Mouse (Mus musculus): ENCODE results near the gene D6Ertd527e. TPM values are rescaled to one million over a fixed set of nuclear protein-coding genes. Genes with fewer than 3 reads are reported as not detected.
A peak's percentile ranks its signal among the peaks of the same experiment; 100 is the strongest.

Gene D6Ertd527e
- polyA plus RNA-seq, 1 experiment from 2014 or later = not detected

DNA sequence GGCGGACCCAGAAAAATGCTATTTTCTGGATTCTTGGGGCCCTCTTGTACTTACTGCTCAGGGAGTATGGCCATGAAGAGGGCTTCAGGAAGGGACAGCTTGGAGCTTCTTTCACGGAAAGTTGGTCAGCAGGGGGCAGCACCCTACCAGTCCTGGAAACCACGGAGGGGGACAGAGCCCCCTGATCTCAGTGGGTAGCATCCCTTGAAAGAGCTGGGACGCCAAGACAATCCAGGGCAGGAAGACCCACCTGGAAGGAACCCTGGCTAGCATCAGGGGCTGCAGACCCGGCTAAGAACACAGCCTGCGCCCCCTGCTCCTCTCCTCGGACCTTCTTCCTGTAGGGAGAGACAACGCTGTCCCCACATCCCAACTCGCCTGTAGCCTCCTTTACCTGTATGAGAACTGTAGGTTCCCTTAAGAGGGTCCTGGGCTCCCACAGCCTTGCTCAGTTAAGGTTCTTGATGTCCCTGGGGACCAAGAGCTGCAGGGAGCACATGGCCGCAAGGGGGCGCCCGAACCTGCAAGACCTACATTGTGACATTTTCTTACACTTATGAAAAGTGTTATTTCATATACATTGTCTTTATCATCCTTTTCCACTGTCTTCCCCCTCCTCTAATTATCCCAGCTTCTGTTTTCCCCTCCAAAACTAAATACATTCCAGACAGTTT is 3.1 kb upstream of the D6Ertd527e start:
- no peaks in the 10 kb centered on the region for H3K36me3 ChIP-seq (ENCODE audit: control insufficient read depth, insufficient read depth, low read length)
- H3K4me2 ChIP-seq (ENCODE audit: low read depth, low read length) = peak overlapping the region; percentile 46
- peak overlapping the region; percentile 9; the same call in 1 of the 2 replicates for H3K4me3 ChIP-seq (ENCODE audit: low read depth, low read length)
- no peaks in the 10 kb centered on the region for H3K27me3 ChIP-seq (ENCODE audit: control insufficient read depth, insufficient read depth, low read length)
- peak; percentile 64 for ATAC-seq (ENCODE audit: low read depth)
- 15% methylated on average over 12 of the region's 12 CpGs for WGBS
- H3K9ac ChIP-seq (replicated peaks; ENCODE audit: low read depth, low read length) = 0 out of 2 replicates have a peak overlapping the region, but pooled peaks have one; percentile 1
- H3K27ac ChIP-seq (ENCODE audit: low read depth, low read length) = no peak overlapping the region
- no peaks in the 10 kb centered on the region for H3K9me3 ChIP-seq (ENCODE audit: control insufficient read depth, low read length)
- H3K4me1 ChIP-seq (ENCODE audit: control insufficient read depth, insufficient read depth, low read length) = peaks cover 8% of the 10 kb centered on the region; the same call in 1 of the 2 replicates

DNA sequence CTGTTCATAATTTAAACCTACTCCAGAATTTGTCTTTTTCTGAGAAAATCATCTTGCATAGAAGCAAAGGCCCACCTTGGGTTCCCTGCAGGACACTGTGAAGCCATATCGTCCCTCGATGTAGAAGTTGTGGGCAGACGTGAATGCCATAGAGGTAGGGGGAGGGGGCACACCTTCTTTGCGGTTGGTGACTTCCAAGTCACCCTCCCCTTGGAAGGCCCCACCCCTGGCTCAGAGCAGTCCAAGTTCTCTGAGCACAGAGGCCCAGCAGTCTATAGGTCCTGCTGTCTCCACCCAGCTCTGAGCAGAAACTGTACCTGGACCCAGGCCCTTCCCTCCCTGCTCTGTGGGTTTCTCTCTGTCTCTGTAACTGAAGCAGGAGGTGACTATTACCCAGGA is 2.6 kb upstream of the D6Ertd527e start:
- H3K36me3 ChIP-seq (ENCODE audit: control insufficient read depth, insufficient read depth, low read length) = no peaks in the 10 kb centered on the region
- peaks cover 8% of the 10 kb centered on the region; the same call in 1 of the 2 replicates for H3K4me1 ChIP-seq (ENCODE audit: control insufficient read depth, insufficient read depth, low read length)
- 0 out of 2 replicates have a peak, but pooled peaks have one; percentile 25 for ATAC-seq (ENCODE audit: low read depth)
- H3K4me2 ChIP-seq (ENCODE audit: low read depth, low read length) = no peak overlapping the region
- no peak overlapping the region for H3K4me3 ChIP-seq (ENCODE audit: low read depth, low read length)
- 24% methylated on average over 4 of the region's 4 CpGs for WGBS
- no peak overlapping the region for H3K9ac ChIP-seq (replicated peaks; ENCODE audit: low read depth, low read length)
- no peaks in the 10 kb centered on the region for H3K9me3 ChIP-seq (ENCODE audit: control insufficient read depth, low read length)
- H3K27me3 ChIP-seq (ENCODE audit: control insufficient read depth, insufficient read depth, low read length) = no peaks in the 10 kb centered on the region
- H3K27ac ChIP-seq (ENCODE audit: low read depth, low read length) = peak overlapping the region; percentile 34; the same call in 1 of the 2 replicates

- H3K4me3 ChIP-seq (ENCODE audit: low read depth, low read length) = no peak overlapping the region
- H3K27ac ChIP-seq (ENCODE audit: low read depth, low read length) = peak overlapping the region; percentile 34; the same call in 1 of the 2 replicates
- 44% methylated on average over 7 of the region's 7 CpGs for WGBS
- no peak overlapping the region for H3K4me2 ChIP-seq (ENCODE audit: low read depth, low read length)
- H3K9me3 ChIP-seq (ENCODE audit: control insufficient read depth, low read length) = no peaks in the 10 kb centered on the region
- no peaks in the 10 kb centered on the region for H3K36me3 ChIP-seq (ENCODE audit: control insufficient read depth, insufficient read depth, low read length)
- no peak for ATAC-seq (ENCODE audit: low read depth)
- H3K27me3 ChIP-seq (ENCODE audit: control insufficient read depth, insufficient read depth, low read length) = no peaks in the 10 kb centered on the region
- peaks cover 8% of the 10 kb centered on the region; the same call in 1 of the 2 replicates for H3K4me1 ChIP-seq (ENCODE audit: control insufficient read depth, insufficient read depth, low read length)
- no peak overlapping the region for H3K9ac ChIP-seq (replicated peaks; ENCODE audit: low read depth, low read length)
Observed at GRCm38 (mm10) chr6:87102421-87102911, 2.1 kb upstream of the D6Ertd527e start.

DNA sequence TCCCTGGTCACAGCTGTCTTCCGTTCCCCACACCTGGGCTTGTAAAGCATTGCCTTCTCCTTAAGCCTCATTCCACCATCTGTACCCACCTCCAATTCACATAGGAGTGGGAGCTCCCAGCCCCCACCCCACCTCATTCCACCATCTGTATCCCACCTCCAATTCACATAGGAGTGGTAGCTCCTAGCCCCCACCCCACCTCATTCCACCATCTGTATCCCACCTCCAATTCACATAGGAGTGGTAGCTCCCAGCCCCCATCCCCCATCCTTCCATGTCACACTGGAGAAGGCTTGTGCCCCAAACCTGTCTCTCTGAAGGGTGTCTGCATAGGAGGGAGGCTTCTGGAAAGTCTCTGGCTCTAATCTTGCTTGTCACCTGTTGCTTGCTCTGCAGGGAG is 1.2 kb upstream of the D6Ertd527e start:
- ATAC-seq (ENCODE audit: low read depth) = no peak
- H3K4me2 ChIP-seq (ENCODE audit: low read depth, low read length) = no peak overlapping the region
- H3K4me3 ChIP-seq (ENCODE audit: low read depth, low read length) = no peak overlapping the region
- no peak overlapping the region for H3K27ac ChIP-seq (ENCODE audit: low read depth, low read length)
- no peaks in the 10 kb centered on the region for H3K9me3 ChIP-seq (ENCODE audit: control insufficient read depth, low read length)
- H3K4me1 ChIP-seq (ENCODE audit: control insufficient read depth, insufficient read depth, low read length) = peaks cover 8% of the 10 kb centered on the region; the same call in 1 of the 2 replicates
- H3K27me3 ChIP-seq (ENCODE audit: control insufficient read depth, insufficient read depth, low read length) = no peaks in the 10 kb centered on the region
- no peak overlapping the region for H3K9ac ChIP-seq (replicated peaks; ENCODE audit: low read depth, low read length)
- WGBS = 100% methylated on average over 1 of the region's 1 CpGs
- no peaks in the 10 kb centered on the region for H3K36me3 ChIP-seq (ENCODE audit: control insufficient read depth, insufficient read depth, low read length)

DNA sequence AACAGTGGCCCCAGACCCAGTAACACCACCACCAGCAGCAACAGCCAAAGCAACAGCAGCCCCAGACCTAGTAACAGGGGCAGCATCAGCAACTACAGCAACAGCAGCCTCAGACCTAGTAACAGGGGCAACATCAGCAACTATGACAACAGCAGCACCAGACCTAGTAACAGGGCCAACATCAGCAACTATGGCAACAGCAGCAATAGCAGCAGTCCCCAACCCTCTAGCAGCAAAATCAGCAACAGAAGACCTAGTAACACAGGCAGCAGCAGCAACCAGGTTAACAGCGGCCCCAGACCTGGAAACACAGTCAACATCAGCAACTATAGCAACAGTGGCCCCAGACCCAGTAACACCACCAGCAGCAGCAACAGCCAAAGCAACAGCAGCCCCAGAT is 6.9 kb downstream of the D6Ertd527e start:
- Histone ChIP-seq H3K27ac (ENCODE audit: low read depth, low read length) (no peak overlapping the region), H3K4me1 (ENCODE audit: control insufficient read depth, insufficient read depth, low read length) (no peaks in the 10 kb centered on the region), H3K9me3 (ENCODE audit: control insufficient read depth, low read length) (no peaks in the 10 kb centered on the region), H3K9ac (replicated peaks; ENCODE audit: low read depth, low read length) (no peak overlapping the region), H3K4me2 (ENCODE audit: low read depth, low read length) (no peak overlapping the region), H3K4me3 (ENCODE audit: low read depth, low read length) (no peak overlapping the region), H3K27me3 (ENCODE audit: control insufficient read depth, insufficient read depth, low read length) (no peaks in the 10 kb centered on the region), H3K36me3 (ENCODE audit: control insufficient read depth, insufficient read depth, low read length) (no peaks in the 10 kb centered on the region)
- WGBS = 88% methylated on average over 1 of the region's 1 CpGs
- ATAC-seq (ENCODE audit: low read depth) = no peak

- Histone ChIP-seq H3K9ac (replicated peaks; ENCODE audit: low read depth, low read length) (no peak overlapping the region), H3K36me3 (ENCODE audit: control insufficient read depth, insufficient read depth, low read length) (no peaks in the 10 kb centered on the region), H3K4me3 (ENCODE audit: low read depth, low read length) (no peak overlapping the region), H3K27ac (ENCODE audit: low read depth, low read length) (no peak overlapping the region), H3K4me2 (ENCODE audit: low read depth, low read length) (no peak overlapping the region), H3K27me3 (ENCODE audit: control insufficient read depth, insufficient read depth, low read length) (no peaks in the 10 kb centered on the region), H3K9me3 (ENCODE audit: control insufficient read depth, low read length) (no peaks in the 10 kb centered on the region), H3K4me1 (ENCODE audit: control insufficient read depth, insufficient read depth, low read length) (no peaks in the 10 kb centered on the region)
- WGBS = 77% methylated on average over 6 of the region's 6 CpGs
- ATAC-seq (ENCODE audit: low read depth) = no peak
Observed at GRCm38 (mm10) chr6:87112125-87112524, 7.6 kb downstream of the D6Ertd527e start.

GRCm38 (mm10) chr6:87115981-87116380 is 11.4 kb downstream of the D6Ertd527e start:
- H3K27me3 ChIP-seq (ENCODE audit: control insufficient read depth, insufficient read depth, low read length) = no peaks in the 10 kb centered on the region
- ATAC-seq (ENCODE audit: low read depth) = no peak
- H3K36me3 ChIP-seq (ENCODE audit: control insufficient read depth, insufficient read depth, low read length) = no peaks in the 10 kb centered on the region
- no peaks in the 10 kb centered on the region for H3K4me1 ChIP-seq (ENCODE audit: control insufficient read depth, insufficient read depth, low read length)
- WGBS = 60% methylated on average over 2 of the region's 2 CpGs
- H3K27ac ChIP-seq (ENCODE audit: low read depth, low read length) = no peak overlapping the region
- H3K4me3 ChIP-seq (ENCODE audit: low read depth, low read length) = no peak overlapping the region
- H3K4me2 ChIP-seq (ENCODE audit: low read depth, low read length) = no peak overlapping the region
- no peaks in the 10 kb centered on the region for H3K9me3 ChIP-seq (ENCODE audit: control insufficient read depth, low read length)
- H3K9ac ChIP-seq (replicated peaks; ENCODE audit: low read depth, low read length) = no peak overlapping the region

GRCm38 (mm10) chr6:87116596-87116995 is 12.1 kb downstream of the D6Ertd527e start:
- Histone ChIP-seq H3K4me2 (ENCODE audit: low read depth, low read length) (no peak overlapping the region), H3K9ac (replicated peaks; ENCODE audit: low read depth, low read length) (no peak overlapping the region), H3K9me3 (ENCODE audit: control insufficient read depth, low read length) (no peaks in the 10 kb centered on the region), H3K27me3 (ENCODE audit: control insufficient read depth, insufficient read depth, low read length) (no peaks in the 10 kb centered on the region), H3K4me1 (ENCODE audit: control insufficient read depth, insufficient read depth, low read length) (no peaks in the 10 kb centered on the region), H3K36me3 (ENCODE audit: control insufficient read depth, insufficient read depth, low read length) (no peaks in the 10 kb centered on the region), H3K27ac (ENCODE audit: low read depth, low read length) (no peak overlapping the region), H3K4me3 (ENCODE audit: low read depth, low read length) (no peak overlapping the region)
- WGBS = 87% methylated on average over 7 of the region's 7 CpGs
- ATAC-seq (ENCODE audit: low read depth) = no peak

DNA sequence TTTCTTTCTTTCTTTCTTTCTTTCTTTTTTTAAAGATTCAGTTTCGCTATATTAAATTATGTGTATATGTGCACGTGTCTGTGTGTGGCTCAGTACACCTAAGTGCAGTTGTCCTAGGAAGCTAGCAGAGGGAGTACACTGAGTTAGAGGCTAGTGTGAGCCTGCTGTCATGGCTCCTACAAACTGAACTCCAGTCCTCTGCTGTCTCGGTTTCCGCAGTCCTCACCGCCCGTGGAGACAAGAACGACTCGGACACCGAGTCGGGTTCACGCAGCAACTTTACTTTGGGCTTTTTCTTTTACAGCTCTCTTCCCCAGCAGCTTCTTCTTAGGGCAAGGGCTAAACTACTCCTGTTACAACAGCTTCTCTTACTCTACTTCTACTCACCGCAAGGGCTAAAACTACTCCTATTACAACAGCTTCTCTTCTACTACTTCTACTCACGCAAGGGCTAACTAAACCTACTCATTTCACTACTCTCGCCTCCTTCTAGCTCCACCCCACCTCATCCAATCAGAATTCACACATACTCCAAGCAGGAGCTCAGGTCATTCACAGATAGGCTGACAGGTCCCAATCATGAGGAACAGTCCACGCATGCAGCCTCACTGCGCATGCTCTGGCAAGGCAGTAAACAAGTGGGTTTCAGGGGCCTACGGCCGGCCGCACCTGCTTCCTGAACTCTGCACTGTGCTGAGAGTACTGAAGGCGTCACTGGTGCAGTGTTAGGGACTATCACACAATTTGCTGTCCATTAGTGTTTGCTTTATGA is 14.7 kb downstream of the D6Ertd527e start:
- H3K4me2 ChIP-seq (ENCODE audit: low read depth, low read length) = no peak overlapping the region

More for the DNA sequence above, 14.7 kb downstream of the D6Ertd527e start:
- WGBS = 82% methylated on average over 20 of the region's 20 CpGs
- H3K4me1 ChIP-seq (ENCODE audit: control insufficient read depth, insufficient read depth, low read length) = no peaks in the 10 kb centered on the region
- no peak for ATAC-seq (ENCODE audit: low read depth)
- no peaks in the 10 kb centered on the region for H3K27me3 ChIP-seq (ENCODE audit: control insufficient read depth, insufficient read depth, low read length)
- H3K9ac ChIP-seq (replicated peaks; ENCODE audit: low read depth, low read length) = no peak overlapping the region
- no peak overlapping the region for H3K27ac ChIP-seq (ENCODE audit: low read depth, low read length)
- H3K36me3 ChIP-seq (ENCODE audit: control insufficient read depth, insufficient read depth, low read length) = no peaks in the 10 kb centered on the region
- H3K9me3 ChIP-seq (ENCODE audit: control insufficient read depth, low read length) = no peaks in the 10 kb centered on the region
- H3K4me3 ChIP-seq (ENCODE audit: low read depth, low read length) = no peak overlapping the region
